Mouse (Mus musculus): ENCODE data around the gene Hdac11. TPM values are rescaled to one million over a fixed set of nuclear protein-coding genes. Genes with fewer than 3 reads are reported as not detected.
"Not testable (repeated sequence)": the region's sequence is repeated elsewhere in the genome, so short reads cannot be mapped to it uniquely, and the experiment has no call there.

Gene Hdac11
- polyA plus RNA-seq, 1 experiment from 2014 or later: 28.8 TPM

DNA sequence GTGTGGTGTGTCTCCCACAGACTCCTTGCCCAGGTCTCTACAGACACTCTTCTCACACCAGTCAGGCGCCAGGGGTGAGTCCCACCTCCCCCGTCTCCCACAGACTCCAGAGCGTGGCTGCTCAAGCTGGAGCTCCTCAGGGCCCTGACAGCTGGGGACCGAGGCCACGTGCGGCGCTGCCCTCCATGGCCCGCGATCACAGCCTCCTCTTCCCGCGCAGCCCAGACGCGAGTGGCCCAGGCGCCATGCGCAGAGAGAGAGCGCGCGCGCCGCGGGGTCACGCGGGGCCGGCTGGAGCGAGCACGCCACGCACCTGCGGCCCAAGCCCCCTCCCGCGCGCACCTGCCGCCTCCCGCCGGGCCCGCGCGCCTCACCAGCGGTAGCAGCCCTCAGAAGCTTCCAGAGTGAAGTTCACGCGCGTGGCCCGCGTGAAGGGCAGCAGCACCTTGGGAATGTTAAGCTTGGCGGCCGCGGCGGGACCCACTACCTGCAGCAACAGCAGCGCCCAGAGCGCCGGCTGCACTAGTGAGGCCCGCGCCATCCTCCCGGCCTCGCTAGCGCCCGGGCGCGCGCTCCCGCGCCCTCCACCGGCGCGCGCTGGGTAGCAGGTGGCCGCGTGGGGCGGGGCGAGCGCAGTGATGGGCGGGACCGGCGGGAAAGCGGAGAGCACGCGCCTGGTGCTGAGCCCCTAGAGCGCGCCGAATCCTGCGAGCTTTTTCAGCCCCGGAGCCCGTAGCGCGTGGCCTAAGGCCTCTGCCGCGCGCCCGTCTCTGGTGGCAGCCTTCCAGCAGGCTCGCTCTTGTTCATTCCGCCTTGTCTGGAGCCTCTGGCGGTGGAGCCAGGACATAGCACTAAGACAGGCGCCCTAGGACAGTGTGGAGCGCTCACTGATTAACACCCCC is 40.0 kb upstream of the Hdac11 start, which contains the start of gene Nup210:
Nup210 (minus strand) TSS at position 586 of the 902 bp plus-strand sequence.
- under 1% methylated on average over 93 of the region's 93 CpGs for WGBS
- H3K9me3 ChIP-seq: no peaks in the 10 kb centered on the region
- peak within 1 kb of the TSS; percentile 65 for H3K4me3 ChIP-seq (replicated peaks)
- H3K36me3 ChIP-seq: no peaks in the 10 kb centered on the region
- peak within 1 kb of the TSS; percentile 86 for H3K4me2 ChIP-seq (replicated peaks)
- peak within 1 kb of the TSS; percentile 85 for H3K27ac ChIP-seq
- H3K27me3 ChIP-seq: no peaks in the 10 kb centered on the region
- H3K4me1 ChIP-seq (replicated peaks): peaks cover 32% of the 10 kb centered on the region
- ATAC-seq: peak; percentile 99
- H3K9ac ChIP-seq (replicated peaks): peak within 1 kb of the TSS; percentile 84

- no peaks in the 10 kb centered on the region for H3K27me3 ChIP-seq
- peak overlapping the region; percentile 86 for H3K4me2 ChIP-seq (replicated peaks)
- H3K4me3 ChIP-seq (replicated peaks): peak overlapping the region; percentile 65
- H3K9me3 ChIP-seq: no peaks in the 10 kb centered on the region
- H3K9ac ChIP-seq (replicated peaks): peak overlapping the region; percentile 84
- peaks cover 32% of the 10 kb centered on the region for H3K4me1 ChIP-seq (replicated peaks)
- under 1% methylated on average over 9 of the region's 9 CpGs for WGBS
- peak; percentile 70 for ATAC-seq
- H3K36me3 ChIP-seq: no peaks in the 10 kb centered on the region
- peak overlapping the region; percentile 85 for H3K27ac ChIP-seq
These were observed 39.3 kb upstream of the Hdac11 start for GRCm38 (mm10) chr6:91117149-91117548.

DNA sequence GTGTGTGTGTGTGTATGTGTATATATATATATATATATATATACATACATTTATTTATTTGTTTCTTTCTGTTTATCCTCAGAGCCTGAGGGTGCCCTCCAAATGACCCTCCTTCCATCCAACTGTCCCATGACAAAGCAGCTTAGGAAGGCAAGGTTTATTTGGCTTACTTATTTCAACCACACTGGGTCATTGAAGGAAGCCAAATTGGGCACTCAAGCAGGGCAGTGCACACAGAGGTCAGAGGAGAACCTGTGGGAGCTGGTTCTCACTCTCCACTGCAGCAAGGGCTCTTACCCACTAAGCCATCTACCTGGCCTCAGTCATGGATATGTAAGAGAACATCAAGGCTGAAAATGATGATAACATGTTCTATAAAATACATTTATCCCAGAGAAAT is 37.9 kb upstream of the Hdac11 start:
- no peaks in the 10 kb centered on the region for H3K27me3 ChIP-seq
- H3K9ac ChIP-seq (replicated peaks): no peak overlapping the region
- no peak overlapping the region for H3K27ac ChIP-seq
- no peaks in the 10 kb centered on the region for H3K36me3 ChIP-seq
- H3K4me2 ChIP-seq (replicated peaks): no peak overlapping the region
- H3K9me3 ChIP-seq: no peaks in the 10 kb centered on the region
- H3K4me3 ChIP-seq (replicated peaks): no peak overlapping the region
- peaks cover 32% of the 10 kb centered on the region for H3K4me1 ChIP-seq (replicated peaks)
- ATAC-seq: no peak

DNA sequence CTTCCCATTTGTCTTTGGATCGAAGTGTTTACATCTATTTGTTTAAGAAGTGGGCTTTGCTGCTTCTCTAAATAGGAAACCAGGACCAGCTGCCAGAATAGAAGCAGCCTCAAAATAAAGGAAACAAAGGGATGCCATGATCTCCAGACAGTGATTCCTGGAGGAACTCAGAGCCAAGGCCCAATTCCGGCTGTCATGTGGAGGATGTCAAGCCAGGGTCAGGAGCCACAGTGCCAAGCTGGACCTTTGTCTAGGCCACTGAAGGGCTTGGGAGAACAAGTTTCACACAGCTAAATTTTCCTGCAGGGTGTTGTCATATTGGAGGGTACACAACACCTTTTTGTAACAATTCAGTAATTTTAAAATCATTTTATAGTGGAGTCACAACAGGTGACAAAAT is 36.3 kb upstream of the Hdac11 start:
- Histone ChIP-seq H3K27me3 (no peaks in the 10 kb centered on the region), H3K4me1 (replicated peaks) (peaks cover 33% of the 10 kb centered on the region), H3K36me3 (no peaks in the 10 kb centered on the region), H3K27ac (no peak overlapping the region), H3K9ac (replicated peaks) (no peak overlapping the region), H3K4me3 (replicated peaks) (no peak overlapping the region), H3K9me3 (no peaks in the 10 kb centered on the region), H3K4me2 (replicated peaks) (no peak overlapping the region)
- ATAC-seq: no peak
- 74% methylated on average over 2 of the region's 2 CpGs for WGBS

GRCm38 (mm10) chr6:91121089-91121488 is 35.4 kb upstream of the Hdac11 start:
- 95% methylated on average over 7 of the region's 7 CpGs for WGBS

DNA sequence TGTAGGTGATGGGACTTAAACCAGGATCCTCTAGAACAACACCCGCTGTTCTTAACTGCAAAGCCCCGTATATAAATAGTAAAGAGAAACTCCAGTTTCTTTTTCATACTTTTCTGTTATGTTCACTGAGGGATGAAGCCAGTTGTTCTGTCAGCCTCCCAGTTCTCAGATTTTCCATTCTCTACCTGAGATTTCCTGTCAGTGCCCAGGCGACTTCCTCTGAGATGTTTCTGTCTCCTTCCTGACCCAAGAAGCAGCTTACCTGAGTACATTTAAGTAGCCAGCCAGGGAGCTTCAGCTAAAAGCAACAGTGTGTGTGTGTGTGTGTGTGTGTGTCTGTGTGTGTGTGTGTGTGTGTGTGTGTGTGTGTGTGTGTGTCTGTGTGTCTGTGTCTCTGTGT is 33.0 kb upstream of the Hdac11 start:
- Histone ChIP-seq H3K4me3 (replicated peaks) (no peak overlapping the region), H3K4me2 (replicated peaks) (no peak overlapping the region), H3K9ac (replicated peaks) (no peak overlapping the region), H3K36me3 (no peaks in the 10 kb centered on the region), H3K4me1 (replicated peaks) (peaks cover 13% of the 10 kb centered on the region; the same call in 1 of the 2 replicates), H3K27ac (no peak overlapping the region), H3K9me3 (no peaks in the 10 kb centered on the region), H3K27me3 (no peaks in the 10 kb centered on the region)
- WGBS: 90% methylated on average over 3 of the region's 3 CpGs
- no peak for ATAC-seq

More at GRCm38 (mm10) chr6:91121089-91121488, 35.4 kb upstream of the Hdac11 start:
- H3K4me1 ChIP-seq (replicated peaks): peaks cover 24% of the 10 kb centered on the region
- not testable (repeated sequence) for H3K4me2 ChIP-seq (replicated peaks); ATAC-seq; H3K9me3 ChIP-seq; H3K27ac ChIP-seq; H3K4me3 ChIP-seq (replicated peaks); H3K9ac ChIP-seq (replicated peaks); H3K36me3 ChIP-seq; H3K27me3 ChIP-seq

DNA sequence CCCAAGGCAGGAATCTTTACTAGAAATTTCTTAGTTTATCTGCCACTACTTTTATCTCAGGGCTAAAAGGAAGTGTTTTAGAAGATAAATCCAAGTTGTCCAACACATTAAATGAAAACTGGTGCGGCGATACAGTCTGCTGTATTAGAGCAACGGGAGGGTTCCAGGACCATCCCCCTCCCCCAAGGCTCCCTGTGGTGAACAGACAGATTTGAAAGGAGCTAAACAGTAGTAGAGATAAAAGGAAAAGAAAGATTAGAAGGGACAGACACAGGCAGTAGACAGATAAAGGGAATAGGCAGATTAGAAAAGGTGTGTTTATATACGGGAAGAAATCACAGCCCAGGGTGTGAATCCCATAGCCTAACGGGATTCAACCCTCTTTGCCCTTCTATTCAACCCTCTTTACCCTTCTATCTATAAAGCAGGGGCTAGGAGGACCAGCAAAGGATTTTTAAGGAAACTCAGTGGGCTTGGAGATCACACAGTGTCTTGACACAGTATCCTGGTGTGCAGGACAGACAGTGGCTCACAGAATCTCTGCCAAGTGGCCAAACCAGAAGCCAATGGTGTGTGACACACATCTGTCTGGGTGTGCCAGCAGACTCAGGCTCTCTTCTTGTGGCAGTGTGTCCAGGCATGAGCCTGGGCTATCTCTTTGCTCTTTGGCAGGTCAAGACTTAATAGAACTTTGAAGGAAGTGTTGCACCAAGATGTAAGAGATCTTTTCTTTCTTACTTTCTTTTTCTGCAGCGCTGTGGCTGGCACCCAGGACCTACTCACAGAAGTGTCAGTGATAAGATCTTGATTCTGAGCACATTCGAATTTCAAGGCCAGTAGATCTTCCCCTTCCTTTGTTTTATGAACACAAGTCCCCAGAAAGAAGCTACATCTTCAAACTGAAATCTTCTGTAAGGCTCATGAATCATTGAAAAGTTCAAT is 31.9 kb upstream of the Hdac11 start:
- H3K4me3 ChIP-seq (replicated peaks): no peak overlapping the region
- no peak overlapping the region for H3K4me2 ChIP-seq (replicated peaks)
- no peak for ATAC-seq
- H3K36me3 ChIP-seq: no peaks in the 10 kb centered on the region
- H3K27ac ChIP-seq: no peak overlapping the region
- no peaks in the 10 kb centered on the region for H3K9me3 ChIP-seq
- 38% methylated on average over 7 of the region's 7 CpGs for WGBS
- no peak overlapping the region for H3K9ac ChIP-seq (replicated peaks)
- no peaks in the 10 kb centered on the region for H3K27me3 ChIP-seq
- H3K4me1 ChIP-seq (replicated peaks): peaks cover 13% of the 10 kb centered on the region; the same call in 1 of the 2 replicates

GRCm38 (mm10) chr6:91125228-91125585 is 31.3 kb upstream of the Hdac11 start:
- H3K36me3 ChIP-seq: no peaks in the 10 kb centered on the region
- no peaks in the 10 kb centered on the region for H3K9me3 ChIP-seq
- no peak overlapping the region for H3K4me3 ChIP-seq (replicated peaks)
- H3K9ac ChIP-seq (replicated peaks): no peak overlapping the region
- no peak overlapping the region for H3K27ac ChIP-seq
- WGBS: 84% methylated on average over 2 of the region's 2 CpGs
- no peaks in the 10 kb centered on the region for H3K27me3 ChIP-seq
- peaks cover 13% of the 10 kb centered on the region; the same call in 1 of the 2 replicates for H3K4me1 ChIP-seq (replicated peaks)
- no peak overlapping the region for H3K4me2 ChIP-seq (replicated peaks)
- ATAC-seq: no peak

DNA sequence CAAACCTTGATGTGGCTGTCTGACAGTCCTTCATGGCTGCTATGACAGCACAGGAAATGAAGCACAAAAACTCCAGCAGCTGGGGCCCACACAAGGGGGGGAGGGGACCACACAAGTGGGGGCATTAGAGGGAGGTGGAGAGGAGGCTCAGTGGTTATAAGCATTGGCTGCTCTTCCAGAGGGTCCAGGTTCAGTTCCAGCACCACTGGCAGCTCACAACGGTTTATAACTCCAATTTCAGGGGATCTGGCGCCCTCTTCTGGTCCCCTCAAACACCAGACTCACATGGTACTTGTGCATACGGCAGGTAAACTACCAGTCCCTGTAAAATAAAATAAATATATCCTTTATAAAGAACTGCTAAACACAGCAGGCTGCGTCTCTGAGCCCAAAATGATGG is 27.5 kb upstream of the Hdac11 start:
- H3K27me3 ChIP-seq: no peaks in the 10 kb centered on the region

GRCm38 (mm10) chr6:91130856-91131255 is 25.6 kb upstream of the Hdac11 start:
- H3K4me1 ChIP-seq (replicated peaks): no peaks in the 10 kb centered on the region
- no peak overlapping the region for H3K9ac ChIP-seq (replicated peaks)
- H3K9me3 ChIP-seq: no peaks in the 10 kb centered on the region
- H3K27me3 ChIP-seq: no peaks in the 10 kb centered on the region
- no peak overlapping the region for H3K27ac ChIP-seq
- H3K36me3 ChIP-seq: no peaks in the 10 kb centered on the region
- H3K4me2 ChIP-seq (replicated peaks): no peak overlapping the region
- WGBS: 66% methylated on average over 1 of the region's 1 CpGs
- H3K4me3 ChIP-seq (replicated peaks): no peak overlapping the region
- no peak for ATAC-seq

More for the DNA sequence above, 27.5 kb upstream of the Hdac11 start:
- H3K36me3 ChIP-seq: no peaks in the 10 kb centered on the region
- no peak overlapping the region for H3K9ac ChIP-seq (replicated peaks)
- H3K4me1 ChIP-seq (replicated peaks): peaks cover 10% of the 10 kb centered on the region; the same call in 1 of the 2 replicates
- 65% methylated on average over 4 of the region's 4 CpGs for WGBS
- H3K4me2 ChIP-seq (replicated peaks): no peak overlapping the region
- no peaks in the 10 kb centered on the region for H3K9me3 ChIP-seq
- ATAC-seq: no peak
- H3K4me3 ChIP-seq (replicated peaks): no peak overlapping the region
- H3K27ac ChIP-seq: no peak overlapping the region

DNA sequence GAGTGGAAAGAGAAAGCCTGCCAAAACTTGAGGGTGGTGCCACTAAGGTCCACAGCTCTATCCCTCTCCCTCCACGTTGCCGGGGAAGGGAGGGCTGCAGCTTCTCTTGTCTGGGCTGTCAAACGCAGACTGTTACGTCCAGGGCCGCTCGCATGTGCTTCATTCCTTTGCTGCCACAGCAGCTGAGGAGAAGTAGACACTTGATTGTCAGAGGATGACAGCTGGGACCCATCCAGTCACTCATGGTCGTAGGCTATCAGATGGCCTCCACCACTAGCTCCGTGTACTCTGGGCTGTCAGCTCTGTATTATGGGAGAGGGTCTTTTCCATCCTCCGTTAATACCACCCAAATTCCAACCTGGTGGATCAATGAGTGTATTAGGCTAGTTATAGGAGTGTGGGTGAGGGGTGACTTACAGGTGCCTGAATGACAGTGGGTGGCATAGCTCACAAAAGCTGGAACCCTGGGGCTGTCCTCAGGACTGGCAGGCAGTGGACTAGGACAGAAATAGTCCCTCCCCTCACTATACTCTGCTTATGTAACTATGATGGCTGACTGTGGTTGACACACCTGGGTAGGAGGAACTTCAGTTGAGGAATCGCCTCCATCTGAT is 19.0 kb upstream of the Hdac11 start:
- H3K4me2 ChIP-seq (replicated peaks): no peak overlapping the region
- ATAC-seq: no peak
- no peaks in the 10 kb centered on the region for H3K4me1 ChIP-seq (replicated peaks)
- H3K27ac ChIP-seq: no peak overlapping the region
- no peaks in the 10 kb centered on the region for H3K9me3 ChIP-seq
- H3K4me3 ChIP-seq (replicated peaks): no peak overlapping the region
- H3K9ac ChIP-seq (replicated peaks): no peak overlapping the region
- WGBS: 78% methylated on average over 10 of the region's 10 CpGs
- no peaks in the 10 kb centered on the region for H3K36me3 ChIP-seq
- no peaks in the 10 kb centered on the region for H3K27me3 ChIP-seq

All from midbrain, embryonic 13.5 days (tissue).